Comparison of ENCODE assay signal across 10 mouse cellular contexts in the genomic region with DNA sequence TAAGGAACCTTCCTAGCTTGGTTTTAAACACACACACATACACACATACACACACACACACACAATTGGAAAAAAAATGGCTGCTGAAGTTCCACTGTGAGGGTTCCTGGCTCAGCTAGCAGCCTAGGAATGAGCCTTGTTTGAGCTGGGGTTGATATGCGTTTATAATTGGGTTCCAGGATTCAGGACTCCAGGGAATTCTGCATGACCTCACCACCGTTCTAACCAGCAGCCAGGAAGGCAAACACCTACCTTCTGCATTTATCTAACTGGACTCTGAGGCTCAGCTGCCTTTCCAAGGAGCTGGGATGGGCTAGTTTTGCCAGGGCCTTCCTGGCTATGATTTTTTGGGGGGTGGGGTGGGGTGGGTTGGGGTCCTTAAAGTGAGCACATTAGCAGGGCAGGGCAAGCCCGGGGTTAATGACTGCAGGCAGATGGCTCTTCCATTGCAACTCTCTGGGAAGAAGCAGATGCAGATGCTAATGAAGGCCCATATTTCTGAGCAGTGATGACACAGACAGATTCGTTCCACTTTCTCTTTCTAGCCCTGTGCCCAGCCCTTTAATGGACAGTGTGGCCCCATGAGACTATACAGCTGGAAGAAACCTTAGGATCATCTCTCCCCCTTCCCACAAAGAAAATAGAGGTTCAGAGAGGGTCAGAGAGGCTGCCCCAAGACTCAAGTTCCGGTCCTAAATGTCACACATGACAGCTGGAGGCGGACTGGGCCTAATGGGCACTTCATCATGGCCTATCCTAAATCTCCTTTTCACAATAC.
DNase-seq lines count a peak whose midpoint lies in the region; ATAC-seq and TF ChIP-seq lines count a peak whose summit lies in the region.
"Had no signal": no experiment of that assay in that cellular context is flagged by ENCODE, and none has a peak within 500 bp of the region (broad histone marks: within the 10 kb centered on the region; RNA-seq: fewer than 3 reads in every experiment).

No protein-coding gene starts in this region.

- DNase-seq in hindbrain, embryonic 11.5 days (ENCODE audit: low spot score) = peak; percentile 38
- DNase-seq in hindbrain, postnatal 0 days (ENCODE audit: low spot score) = no peak
- no peak for DNase-seq in midbrain, embryonic 14.5 days
- DNase-seq in embryonic facial prominence, embryonic 14.5 days (ENCODE audit: low spot score) = no peak
- peak; percentile 57 for DNase-seq in retina, postnatal 1 day
- no peak for DNase-seq in thymus, adult 18-20 months
- DNase-seq: adrenal gland, postnatal 25 days; cerebellum, postnatal 25 days; forebrain, postnatal 0 days had no signal

- no peaks in the 10 kb centered on the region for H3K27me3 ChIP-seq in hindbrain, embryonic 11.5 days (ENCODE audit: control insufficient read depth, insufficient read depth, low read length)
- H3K27me3 ChIP-seq in hindbrain, postnatal 0 days (ENCODE audit: insufficient read depth, low read length) = no peaks in the 10 kb centered on the region
- peaks cover 6% of the 10 kb centered on the region; the same call in 1 of the 2 replicates for H3K27me3 ChIP-seq in midbrain, embryonic 12.5 days
- H3K27me3 ChIP-seq in midbrain, embryonic 14.5 days (ENCODE audit: control insufficient read depth, insufficient read depth, low read length) = no peaks in the 10 kb centered on the region
- no peaks in the 10 kb centered on the region for H3K27me3 ChIP-seq in embryonic facial prominence, embryonic 14.5 days (replicated peaks; ENCODE audit: control insufficient read depth, insufficient read depth, low read length)

- no peak overlapping the region for H3K4me3 ChIP-seq in hindbrain, embryonic 11.5 days (ENCODE audit: low read depth, low read length)
- H3K4me3 ChIP-seq in hindbrain, postnatal 0 days (ENCODE audit: low read length) = no peak overlapping the region
- no peak overlapping the region for H3K4me3 ChIP-seq in midbrain, embryonic 12.5 days
- no peak overlapping the region for H3K4me3 ChIP-seq in midbrain, embryonic 14.5 days (replicated peaks; ENCODE audit: low read depth, low read length)
- no peak overlapping the region for H3K4me3 ChIP-seq in embryonic facial prominence, embryonic 14.5 days (ENCODE audit: low read depth, low read length)

- peak overlapping the region; percentile 62; the same call in 1 of the 2 replicates for H3K27ac ChIP-seq in hindbrain, embryonic 11.5 days (ENCODE audit: low read depth, low read length)
- no peak overlapping the region for H3K27ac ChIP-seq in hindbrain, postnatal 0 days
- H3K27ac ChIP-seq in midbrain, embryonic 12.5 days (replicated peaks) = 0 out of 2 replicates have a peak overlapping the region, but pooled peaks have one; percentile 25
- H3K27ac ChIP-seq in midbrain, embryonic 14.5 days (replicated peaks; ENCODE audit: low read depth, low read length) = no peak overlapping the region
- H3K27ac ChIP-seq in embryonic facial prominence, embryonic 14.5 days (replicated peaks; ENCODE audit: low read depth, low read length) = no peak overlapping the region

- peak; percentile 83 for ATAC-seq in hindbrain, embryonic 11.5 days (ENCODE audit: low FRiP score)
- ATAC-seq in hindbrain, postnatal 0 days = no peak
- no peak for ATAC-seq in midbrain, embryonic 12.5 days (ENCODE audit: low FRiP score, low read depth)
- ATAC-seq in midbrain, embryonic 14.5 days (ENCODE audit: low FRiP score, low TSS enrichment) = no peak
- ATAC-seq in embryonic facial prominence, embryonic 14.5 days (ENCODE audit: low read depth) = 0 out of 2 replicates have a peak, but pooled peaks have one; percentile 62
- ATAC-seq: forebrain, postnatal 0 days had no signal

- H3K36me3 ChIP-seq in hindbrain, embryonic 11.5 days (ENCODE audit: control insufficient read depth, insufficient read depth, low read length) = no peaks in the 10 kb centered on the region
- H3K36me3 ChIP-seq in hindbrain, postnatal 0 days (ENCODE audit: insufficient read depth, low read length) = no peaks in the 10 kb centered on the region
- H3K36me3 ChIP-seq in midbrain, embryonic 12.5 days = no peaks in the 10 kb centered on the region
- no peaks in the 10 kb centered on the region for H3K36me3 ChIP-seq in midbrain, embryonic 14.5 days (ENCODE audit: control insufficient read depth, insufficient read depth, low read length)
- no peaks in the 10 kb centered on the region for H3K36me3 ChIP-seq in embryonic facial prominence, embryonic 14.5 days (ENCODE audit: control insufficient read depth, insufficient read depth, low read length)

- H3K4me1 ChIP-seq in hindbrain, embryonic 11.5 days (replicated peaks; ENCODE audit: control insufficient read depth, insufficient read depth, low read length) = no peaks in the 10 kb centered on the region; the same call in 1 of the 2 replicates
- 0 out of 2 replicates have a peak, but pooled peaks cover under 1% of the 10 kb centered on the region for H3K4me1 ChIP-seq in hindbrain, postnatal 0 days (ENCODE audit: insufficient read depth, low read length)
- peaks cover 11% of the 10 kb centered on the region for H3K4me1 ChIP-seq in midbrain, embryonic 12.5 days
- 0 out of 2 replicates have a peak, but pooled peaks cover under 1% of the 10 kb centered on the region for H3K4me1 ChIP-seq in midbrain, embryonic 14.5 days (ENCODE audit: control insufficient read depth, insufficient read depth, low read length)
- H3K4me1 ChIP-seq in embryonic facial prominence, embryonic 14.5 days (ENCODE audit: control insufficient read depth, insufficient read depth, low read length) = peaks cover 19% of the 10 kb centered on the region

- no peak for TF ChIP-seq CTCF in hindbrain, postnatal 0 days (IDR thresholded peaks at IDR 0.05; ENCODE audit: low read depth)

- no peaks in the 10 kb centered on the region for H3K9me3 ChIP-seq in hindbrain, embryonic 11.5 days (ENCODE audit: control insufficient read depth, low read length)
- no peaks in the 10 kb centered on the region for H3K9me3 ChIP-seq in hindbrain, postnatal 0 days (ENCODE audit: low read length)
- no peaks in the 10 kb centered on the region for H3K9me3 ChIP-seq in midbrain, embryonic 12.5 days
- no peaks in the 10 kb centered on the region for H3K9me3 ChIP-seq in midbrain, embryonic 14.5 days (ENCODE audit: control insufficient read depth, low read length)
- H3K9me3 ChIP-seq in embryonic facial prominence, embryonic 14.5 days (ENCODE audit: control insufficient read depth, low read length) = 0 out of 2 replicates have a peak, but pooled peaks cover 3% of the 10 kb centered on the region

- WGBS in hindbrain, embryonic 11.5 days = 45% methylated on average over 6 of the region's 6 CpGs
- WGBS in hindbrain, postnatal 0 days = 49% methylated on average over 6 of the region's 6 CpGs
- WGBS in midbrain, embryonic 12.5 days = 65% methylated on average over 6 of the region's 6 CpGs
- 65% methylated on average over 6 of the region's 6 CpGs for WGBS in midbrain, embryonic 14.5 days
- WGBS in embryonic facial prominence, embryonic 14.5 days = 50% methylated on average over 6 of the region's 6 CpGs

- H3K4me2 ChIP-seq in hindbrain, embryonic 11.5 days (replicated peaks; ENCODE audit: low read depth, low read length) = no peak overlapping the region
- no peak overlapping the region for H3K4me2 ChIP-seq in hindbrain, postnatal 0 days (ENCODE audit: low read depth, low read length)
- H3K4me2 ChIP-seq in midbrain, embryonic 12.5 days (replicated peaks) = no peak overlapping the region
- no peak overlapping the region for H3K4me2 ChIP-seq in midbrain, embryonic 14.5 days (ENCODE audit: low read length)
- no peak overlapping the region for H3K4me2 ChIP-seq in embryonic facial prominence, embryonic 14.5 days (ENCODE audit: low read depth, low read length)

- no peak overlapping the region for H3K9ac ChIP-seq in hindbrain, embryonic 11.5 days (ENCODE audit: low read depth, low read length)
- H3K9ac ChIP-seq in hindbrain, postnatal 0 days (replicated peaks; ENCODE audit: low read length) = no peak overlapping the region
- H3K9ac ChIP-seq in midbrain, embryonic 12.5 days (replicated peaks) = no peak overlapping the region
- no peak overlapping the region for H3K9ac ChIP-seq in midbrain, embryonic 14.5 days (replicated peaks; ENCODE audit: low read length)
- H3K9ac ChIP-seq in embryonic facial prominence, embryonic 14.5 days (ENCODE audit: low read depth, low read length) = no peak overlapping the region
- H3K9ac ChIP-seq: forebrain, postnatal 0 days had no signal

Comparison
In these comparisons a context has a peak if more than half of its experiments do, and no peak if none do; other contexts are left out.
1. ATAC-seq: peak in hindbrain, embryonic 11.5 days (single experiment) and embryonic facial prominence, embryonic 14.5 days (single experiment); none in hindbrain, postnatal 0 days (single experiment), midbrain, embryonic 12.5 days (single experiment) and midbrain, embryonic 14.5 days (single experiment).
2. DNase-seq: peak in hindbrain, embryonic 11.5 days (single experiment) and retina, postnatal 1 day (single experiment); none in hindbrain, postnatal 0 days (single experiment), midbrain, embryonic 14.5 days (single experiment), embryonic facial prominence, embryonic 14.5 days (single experiment) and thymus, adult 18-20 months (0 of 2).
3. H3K27ac ChIP-seq: peak in hindbrain, embryonic 11.5 days (single experiment) and midbrain, embryonic 12.5 days (single experiment); none in hindbrain, postnatal 0 days (single experiment), midbrain, embryonic 14.5 days (single experiment) and embryonic facial prominence, embryonic 14.5 days (single experiment).